Mouse (Mus musculus) urinary bladder, postnatal 14 days (tissue): ENCODE measurements around the gene Anxa6.

Experiments
- DNase-seq: peaks from one replicate; pipeline ENCODE4 v3.0.0; 2021; ENCODE audit warnings: low spot score

The Anxa6 gene

DNA sequence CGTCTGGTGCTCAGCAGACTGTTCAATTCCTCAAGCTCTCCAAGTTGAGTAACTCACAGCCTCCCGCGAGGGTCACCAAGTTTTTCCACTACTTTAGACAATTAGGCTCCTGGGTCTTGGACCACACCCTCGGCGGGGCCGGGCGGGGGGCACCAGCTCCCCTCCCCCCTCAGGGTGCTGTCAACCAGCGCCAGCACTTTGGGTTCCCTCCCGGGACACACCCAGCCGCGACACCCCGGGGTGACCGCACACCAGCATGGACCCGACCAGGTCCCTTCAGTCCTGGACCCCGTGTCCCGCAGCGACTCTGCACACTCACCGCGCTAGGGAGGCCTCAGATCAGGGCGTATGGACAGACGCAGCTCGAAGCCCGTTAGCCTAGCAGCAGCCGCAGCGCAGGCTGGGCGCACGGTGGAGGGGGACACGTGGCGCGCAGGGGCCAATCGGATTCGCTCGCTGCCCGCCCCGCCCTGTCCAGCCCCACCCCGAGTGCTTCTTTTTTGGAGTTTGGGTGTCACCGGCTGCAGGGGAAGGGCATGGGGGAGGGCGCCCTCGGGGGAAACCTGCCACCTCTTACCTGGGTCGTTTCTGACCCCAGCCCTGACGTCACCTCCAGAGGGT lies at the start of gene Anxa6:
TSS of gene Anxa6 (minus strand) at position 406 of the 621 bp plus-strand sequence.
- peak; percentile 85 for DNase-seq

DNA sequence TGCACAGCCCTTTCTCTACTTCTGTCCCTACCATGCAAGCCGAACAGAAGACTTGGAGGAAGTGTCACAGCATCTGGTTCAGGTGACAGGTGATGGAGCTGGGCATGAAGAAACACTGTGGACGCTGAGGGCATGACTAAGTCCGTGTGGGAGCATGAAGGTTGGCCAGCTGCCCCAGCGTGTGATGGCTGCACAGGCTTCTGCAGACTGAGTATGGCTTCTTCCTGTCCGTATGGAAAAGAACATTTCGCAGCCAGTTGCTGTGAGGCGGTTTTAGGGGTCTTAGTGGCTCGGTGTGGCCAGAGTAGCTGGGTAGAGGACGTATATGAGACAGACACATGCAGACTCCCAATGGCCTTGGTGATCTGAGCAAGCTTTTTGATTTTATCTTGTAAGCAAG lies 48.0 kb upstream of the Anxa6 start:
- DNase-seq: no peak

DNA sequence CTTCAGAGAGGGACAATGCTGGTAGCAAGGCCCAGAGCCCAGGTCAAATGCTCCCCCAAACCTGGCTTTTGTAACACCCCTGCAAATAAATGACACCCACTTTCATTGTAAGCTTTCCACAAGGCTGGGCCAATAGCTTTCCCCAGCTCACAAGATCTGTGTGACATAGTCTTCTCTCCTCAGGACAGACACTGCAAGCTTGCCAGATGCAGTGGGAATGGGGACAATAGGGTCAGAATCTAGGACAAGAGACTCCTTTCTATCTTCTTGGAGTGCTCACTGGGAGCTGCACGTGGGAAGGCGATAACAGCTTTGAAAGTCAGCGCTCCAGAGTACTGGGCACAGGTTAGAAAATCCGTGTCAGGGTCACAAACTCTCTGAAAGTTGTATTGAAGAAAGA lies 45.9 kb upstream of the Anxa6 start:
- no peak for DNase-seq

DNA sequence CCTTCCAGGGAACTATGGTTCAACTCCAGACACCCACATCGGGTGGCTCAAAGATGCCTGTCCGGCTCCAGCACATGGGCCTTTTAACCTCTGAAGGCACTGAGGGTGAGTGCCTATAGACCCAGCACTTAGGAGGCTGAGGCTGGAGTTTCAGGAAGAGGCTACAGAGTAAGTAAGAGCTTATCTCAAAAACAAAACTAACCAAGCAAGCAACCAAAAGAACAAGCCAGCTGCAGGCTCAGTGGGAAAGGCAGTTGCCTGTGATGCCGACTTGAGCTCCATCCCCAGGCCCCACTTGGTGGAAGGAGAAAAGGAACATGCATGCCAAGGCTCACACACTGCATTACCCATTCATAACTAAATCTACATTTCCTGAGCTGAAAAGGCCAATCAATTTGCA lies 45.3 kb upstream of the Anxa6 start:
- no peak for DNase-seq

DNA sequence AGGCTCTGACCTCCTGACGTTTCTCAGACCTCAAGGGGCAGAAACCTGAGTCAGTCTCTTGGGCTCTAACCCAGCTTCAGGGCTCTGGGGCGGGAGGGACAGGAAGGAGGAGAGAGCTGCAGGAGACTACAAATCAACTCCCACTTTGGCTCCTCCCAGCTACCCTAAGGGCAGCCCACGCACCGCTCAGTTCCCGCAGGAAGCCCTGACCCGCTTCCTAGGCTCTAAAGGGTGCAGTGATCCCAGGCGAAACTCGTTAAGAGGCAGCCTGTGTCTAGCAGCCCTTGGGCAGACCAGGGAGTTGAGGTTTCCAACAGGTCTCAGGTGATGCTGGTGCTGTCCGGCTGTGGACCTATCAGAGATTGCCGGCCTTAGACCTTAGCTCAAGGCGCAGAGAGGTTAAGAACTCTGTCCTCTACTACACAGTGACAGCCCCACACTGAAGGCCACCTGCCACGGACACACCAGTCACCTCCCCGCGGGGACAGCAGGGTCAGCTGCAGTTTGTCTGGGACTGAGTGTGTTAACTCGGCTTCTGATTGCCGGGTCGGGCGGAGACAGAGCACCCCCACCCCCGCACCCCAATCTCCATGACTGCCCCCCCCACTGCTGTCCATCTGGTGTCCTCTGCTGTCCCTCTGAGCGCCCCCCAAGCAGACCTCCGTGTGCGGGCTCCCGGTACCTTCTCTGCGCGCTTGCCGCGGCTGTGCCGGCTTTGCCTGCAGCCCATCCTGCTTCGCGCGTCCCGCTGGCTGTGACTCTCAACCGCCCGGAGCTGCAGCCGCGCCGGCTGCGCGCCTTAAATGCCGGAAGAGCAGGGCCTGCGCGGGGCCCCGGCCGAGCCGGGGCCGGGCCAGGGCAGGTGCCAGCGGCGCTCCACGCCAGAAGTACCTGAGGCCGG lies 44.3 kb upstream of the Anxa6 start, which contains the start of gene Ccdc69:
TSS of gene Ccdc69 (minus strand) at position 801 of the 901 bp plus-strand sequence.
- DNase-seq: peak; percentile 61

DNA sequence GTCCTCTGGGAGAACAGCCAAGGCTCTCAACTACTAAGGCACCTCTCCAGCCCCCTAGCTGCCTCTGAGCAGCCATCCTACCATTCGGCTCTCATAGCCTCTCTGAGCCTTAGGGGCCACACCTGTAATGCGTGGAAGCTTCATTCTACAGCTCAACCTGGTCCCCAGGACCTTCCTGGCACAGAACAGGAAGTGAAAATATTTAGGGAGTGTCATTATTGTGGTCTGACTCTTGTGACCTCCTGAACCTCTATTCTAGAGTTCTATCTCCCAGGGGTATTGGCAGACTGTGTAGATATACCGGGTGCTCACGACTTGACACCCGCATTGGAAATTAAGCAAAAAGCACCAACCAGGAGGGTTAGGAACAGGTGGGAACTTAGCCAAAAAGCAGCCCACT lies 43.0 kb upstream of the Anxa6 start:
- no peak for DNase-seq

DNA sequence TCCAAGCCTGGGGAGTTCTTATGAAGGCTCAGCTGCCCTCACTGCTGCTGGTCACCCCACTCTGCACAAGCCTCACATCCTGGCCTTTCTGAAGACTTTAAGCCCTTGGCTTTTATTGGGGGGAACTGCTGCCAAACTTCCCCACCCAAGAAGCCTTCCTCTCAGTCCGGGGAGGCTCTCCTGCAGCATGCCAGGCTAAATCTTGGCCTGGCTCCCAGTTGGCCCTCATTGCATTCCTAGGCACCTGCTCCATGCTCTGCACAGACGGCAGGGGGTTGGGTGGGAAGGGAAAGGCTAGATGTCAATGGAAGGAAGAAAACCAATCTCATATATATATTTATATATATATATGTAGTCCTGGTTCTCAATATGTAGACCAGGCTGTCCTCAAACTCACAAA lies 42.4 kb upstream of the Anxa6 start:
- peak; percentile 31 for DNase-seq

DNA sequence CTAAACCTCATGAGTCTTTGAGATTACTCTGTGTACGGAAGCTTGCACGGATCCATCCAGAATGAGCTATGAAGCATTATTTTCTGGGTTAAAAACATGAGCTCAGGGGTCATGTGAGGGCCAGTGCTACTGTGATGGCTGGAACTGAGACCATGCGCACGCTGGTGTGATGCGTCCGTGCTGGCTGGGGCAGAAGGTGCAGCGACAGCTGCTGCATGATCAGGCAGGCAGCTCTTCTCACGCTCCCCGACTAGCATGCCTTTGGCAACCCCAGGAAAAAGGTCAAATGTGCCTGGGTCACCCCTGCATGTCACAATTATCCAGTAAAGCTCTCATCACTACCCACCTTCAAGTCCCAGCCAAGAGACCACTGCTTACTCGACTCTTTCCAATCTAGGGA lies 39.9 kb upstream of the Anxa6 start:
- peak; percentile 37 for DNase-seq

GRCm38 (mm10) chr11:55072467-55072866 lies 39.2 kb upstream of the Anxa6 start:
- DNase-seq: no peak

DNA sequence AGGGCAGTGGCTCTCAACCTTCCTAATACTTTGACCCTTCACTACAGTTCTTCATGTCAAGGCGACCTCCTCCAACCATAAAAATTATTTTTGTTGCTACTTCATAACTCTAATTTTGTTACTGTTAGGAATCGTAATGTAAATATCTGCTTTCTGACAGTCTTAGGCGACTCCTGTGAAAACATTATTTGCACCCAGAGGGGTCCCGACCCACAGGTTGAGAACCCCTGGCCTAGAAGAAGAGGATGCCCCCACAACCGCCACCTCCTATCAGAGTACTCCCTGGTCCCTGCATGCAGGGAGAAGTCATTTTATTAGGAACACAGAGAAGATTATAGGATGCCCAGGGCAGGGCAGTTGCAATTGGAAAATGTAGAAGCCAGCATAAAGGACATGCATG lies 38.1 kb upstream of the Anxa6 start:
- DNase-seq: no peak

- no peak for DNase-seq
Measured at GRCm38 (mm10) chr11:55069023-55069422, 35.8 kb upstream of the Anxa6 start.

GRCm38 (mm10) chr11:55066921-55067320 lies 33.7 kb upstream of the Anxa6 start:
- no peak for DNase-seq

DNA sequence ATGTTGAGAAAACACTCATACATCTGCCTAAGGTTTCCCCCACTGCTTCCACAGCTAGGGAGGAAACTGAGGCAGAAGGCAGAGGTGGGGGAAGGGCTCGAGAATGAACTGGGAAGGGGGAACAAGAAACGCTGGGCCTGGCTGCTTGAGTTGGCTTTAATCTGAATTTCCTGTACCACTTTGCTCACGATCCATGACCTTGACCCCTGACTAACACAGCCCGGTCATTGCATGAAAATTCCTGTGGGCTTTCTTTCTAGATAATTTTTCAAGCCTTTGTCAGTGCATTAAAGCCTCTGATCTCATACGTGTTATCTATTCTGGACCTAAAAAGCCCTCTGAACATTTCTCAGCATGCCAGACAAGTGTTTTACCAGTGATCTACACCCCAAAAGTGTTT lies 29.6 kb upstream of the Anxa6 start:
- no peak for DNase-seq

- no peak for DNase-seq
Measured at GRCm38 (mm10) chr11:55060802-55061201, 27.6 kb upstream of the Anxa6 start.

DNA sequence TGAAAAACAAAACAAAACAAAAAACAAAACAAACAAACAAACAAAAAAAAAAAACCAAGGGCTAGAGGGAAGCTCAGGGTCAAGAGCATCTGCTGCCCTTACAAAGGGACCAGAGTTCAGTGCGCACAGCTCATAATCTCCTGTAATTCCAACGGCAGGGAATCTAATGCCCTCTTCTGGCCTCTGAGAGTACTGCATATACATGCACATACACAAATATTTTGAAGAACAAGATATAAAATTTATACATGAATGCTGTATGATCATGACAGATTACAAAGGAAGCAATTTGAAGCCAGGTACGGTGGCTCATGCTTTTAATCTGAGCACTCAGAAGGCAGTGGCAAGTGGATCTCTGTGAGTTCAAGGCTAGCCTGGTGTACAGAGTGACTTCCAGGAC lies 24.3 kb upstream of the Anxa6 start:
- DNase-seq: no peak

DNA sequence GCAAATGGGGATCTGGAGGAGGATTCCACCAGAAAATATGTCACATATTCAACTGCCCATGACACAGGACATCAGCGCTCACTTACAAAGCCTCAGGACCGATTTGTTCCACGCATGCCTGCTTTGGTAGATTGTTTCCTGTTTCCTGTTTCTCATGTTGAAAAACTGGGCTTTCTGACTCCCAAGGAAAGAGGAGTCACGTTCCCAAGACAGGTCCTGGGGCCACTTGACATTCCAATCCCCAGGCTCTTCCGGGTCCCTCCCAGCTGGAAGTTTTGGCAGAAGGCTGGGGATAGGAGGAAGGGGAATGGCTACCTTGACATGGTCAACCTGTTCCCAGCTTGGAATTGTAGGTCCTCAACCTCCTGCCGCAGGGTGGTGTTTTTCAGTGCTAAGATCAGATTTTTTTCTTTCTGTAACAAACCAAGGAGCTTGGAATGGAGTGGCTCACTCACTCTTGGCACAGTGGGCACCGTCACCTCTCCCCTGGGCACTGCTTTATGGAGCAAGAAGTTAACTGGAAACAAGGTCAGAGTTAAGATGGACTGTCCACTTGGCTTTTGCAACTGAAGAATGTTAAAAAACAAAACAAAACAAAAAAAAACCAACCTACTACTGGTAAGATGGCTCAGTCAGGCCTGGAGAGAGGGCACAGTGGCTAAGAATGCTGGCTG lies 17.7 kb upstream of the Anxa6 start:
- no peak for DNase-seq

GRCm38 (mm10) chr11:55046600-55046999 lies 13.4 kb upstream of the Anxa6 start:
- peak; percentile 66 for DNase-seq

- no peak for DNase-seq
Measured at GRCm38 (mm10) chr11:55041348-55041747, 8.1 kb upstream of the Anxa6 start.

DNA sequence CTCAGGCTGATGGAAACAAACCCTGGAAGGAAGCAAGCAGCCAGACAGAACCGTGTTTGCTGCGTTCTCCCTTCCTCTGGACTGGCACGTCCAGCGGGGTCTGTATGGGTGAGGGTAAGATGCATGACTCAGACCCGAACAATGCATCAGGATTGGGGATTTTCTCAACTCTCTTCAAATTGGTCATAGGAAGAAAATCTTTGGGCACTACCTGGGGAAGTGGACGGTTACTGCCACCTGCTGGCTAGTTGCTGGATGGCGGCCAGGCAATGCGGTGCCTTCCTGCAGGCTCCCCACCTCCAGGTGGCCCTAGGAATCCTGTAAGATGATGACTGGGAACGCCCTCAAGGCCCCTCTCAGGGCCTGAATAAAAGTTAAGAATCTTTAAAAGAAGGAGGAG lies 6.3 kb upstream of the Anxa6 start:
- peak; percentile 85 for DNase-seq

DNA sequence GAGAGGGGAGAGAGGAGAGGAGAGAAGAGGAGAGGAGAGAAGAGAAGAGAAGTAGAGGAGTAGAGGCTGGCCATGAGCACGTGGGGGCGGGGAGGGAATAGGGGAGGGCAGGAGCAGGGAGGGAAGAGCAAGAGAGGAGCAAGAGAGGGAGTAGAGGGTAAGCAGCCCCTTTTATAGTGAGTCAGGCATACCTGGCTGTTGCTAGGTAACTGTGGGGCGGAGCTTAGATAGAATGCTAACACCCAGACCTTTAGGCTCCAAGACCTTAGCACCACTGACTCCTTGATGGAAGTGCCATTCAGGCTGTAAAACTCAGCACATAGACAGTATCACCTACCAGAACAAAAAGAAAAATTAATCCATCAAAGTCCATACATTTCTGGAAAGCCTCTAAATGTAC lies 3.4 kb upstream of the Anxa6 start:
- no peak for DNase-seq

DNA sequence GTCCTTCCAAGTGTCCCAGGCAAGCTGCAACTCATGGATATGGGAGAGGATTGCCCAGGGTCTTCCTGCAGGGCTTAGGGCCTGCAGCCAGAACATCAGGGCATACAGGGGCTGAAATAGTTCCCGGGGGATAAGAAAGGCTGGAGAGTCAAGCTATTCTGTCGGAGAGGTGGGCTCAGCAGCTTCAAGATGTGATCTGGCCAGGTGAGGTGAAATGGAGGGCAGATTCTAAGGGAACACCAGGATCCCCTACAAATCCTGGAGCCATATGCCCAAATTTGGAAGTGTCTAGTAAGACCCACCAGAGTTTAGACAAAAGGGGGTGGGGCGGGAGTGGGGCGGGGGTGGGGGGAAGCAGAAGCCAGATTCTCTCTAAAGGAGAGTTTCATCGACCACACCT lies 959 bp downstream of the Anxa6 start:
- no peak for DNase-seq

DNA sequence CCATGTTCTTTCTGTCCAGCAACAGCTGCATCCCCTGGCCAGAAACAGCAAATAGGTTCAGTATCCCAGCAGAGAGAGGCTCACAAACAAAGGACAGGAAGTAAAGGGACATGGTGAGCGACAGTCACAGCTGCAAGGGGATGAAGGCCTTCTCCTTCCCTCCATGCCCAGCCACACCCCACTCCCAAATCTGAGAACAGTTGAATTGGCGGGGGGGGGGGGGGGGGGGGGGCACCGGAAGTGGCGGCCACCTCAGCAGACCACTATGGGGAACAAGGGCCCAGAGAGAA lies 1.3 kb downstream of the Anxa6 start:
- no peak for DNase-seq
